Mouse (Mus musculus) layer of hippocampus, adult 9-10 months (tissue): ENCODE results near the gene Chit1.

Experiments used
- DNase-seq: peaks from one replicate; pipeline ENCODE4 v3.0.0; 2022; ENCODE audit warnings: low spot score

The Chit1 gene

GRCm38 (mm10) chr1:134110979-134111378, at the start of gene Chit1:
Gene Chit1, plus strand, starts transcription at chr1:134111242.
- DNase-seq, result no peak

- DNase-seq, result no peak
Observed at GRCm38 (mm10) chr1:134061915-134062314, 49.1 kb upstream of the Chit1 start.

- no peak for DNase-seq
Observed at GRCm38 (mm10) chr1:134062411-134063085, 48.5 kb upstream of the Chit1 start.

GRCm38 (mm10) chr1:134063086-134063772, 47.8 kb upstream of the Chit1 start:
- DNase-seq, result no peak

GRCm38 (mm10) chr1:134063773-134064125, 47.3 kb upstream of the Chit1 start:
- no peak for DNase-seq

- no peak for DNase-seq
Observed at GRCm38 (mm10) chr1:134064296-134064831, 46.7 kb upstream of the Chit1 start.

GRCm38 (mm10) chr1:134065241-134065809, 45.7 kb upstream of the Chit1 start:
- DNase-seq, result no peak

- DNase-seq, result no peak
Observed at GRCm38 (mm10) chr1:134066554-134066953, 44.5 kb upstream of the Chit1 start.

GRCm38 (mm10) chr1:134067143-134067619, 43.9 kb upstream of the Chit1 start:
- DNase-seq, result no peak

- no peak for DNase-seq
Observed at GRCm38 (mm10) chr1:134070099-134070669, 40.9 kb upstream of the Chit1 start.

- DNase-seq, result no peak
Observed at GRCm38 (mm10) chr1:134071411-134072018, 39.5 kb upstream of the Chit1 start.

GRCm38 (mm10) chr1:134073061-134073564, 37.9 kb upstream of the Chit1 start:
- no peak for DNase-seq

- no peak for DNase-seq
Observed at GRCm38 (mm10) chr1:134073658-134074057, 37.4 kb upstream of the Chit1 start.

GRCm38 (mm10) chr1:134074184-134074583, 36.9 kb upstream of the Chit1 start:
- DNase-seq, result no peak

GRCm38 (mm10) chr1:134074606-134075005, 36.4 kb upstream of the Chit1 start:
- DNase-seq, result no peak

GRCm38 (mm10) chr1:134075532-134075931, 35.5 kb upstream of the Chit1 start:
- no peak for DNase-seq

- DNase-seq, result no peak
Observed at GRCm38 (mm10) chr1:134076789-134077188, 34.3 kb upstream of the Chit1 start.

GRCm38 (mm10) chr1:134077389-134078060, 33.5 kb upstream of the Chit1 start:
- no peak for DNase-seq

- DNase-seq, result no peak
Observed at GRCm38 (mm10) chr1:134078061-134078795, 32.8 kb upstream of the Chit1 start.

GRCm38 (mm10) chr1:134078802-134079476, 32.1 kb upstream of the Chit1 start, which contains the start of gene Btg2:
Gene Btg2, minus strand, starts transcription at chr1:134079120.
- DNase-seq, result peak; percentile 83
